Mouse (Mus musculus): ENCODE results near the gene Ddx54.

The Ddx54 gene

DNA sequence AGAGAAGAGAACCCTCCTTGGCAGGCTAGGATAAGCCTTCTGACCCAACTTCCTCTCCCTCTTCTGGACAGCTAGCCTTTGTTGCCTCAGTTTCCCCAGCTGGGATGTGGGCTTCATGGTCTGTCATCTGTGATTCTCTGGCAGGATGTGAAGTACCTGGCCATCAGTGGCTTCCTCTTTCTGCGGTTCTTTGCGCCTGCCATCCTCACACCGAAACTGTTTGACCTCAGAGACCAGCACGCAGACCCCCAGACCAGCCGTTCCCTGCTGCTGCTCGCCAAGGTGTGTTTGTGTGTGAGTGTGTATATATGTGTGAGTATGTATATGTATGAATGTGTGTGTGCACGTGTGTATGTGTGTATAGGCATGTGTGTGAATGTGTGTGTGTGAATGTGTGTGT lies 57.6 kb downstream of the Ddx54 start:
- in situ Hi-C loops (cut with MboI; ENCODE audit: unreplicated experiment in 2 of 2): loop anchor here in 1 of 2 experiments (10.0 kb wide), 1 partner anchor 165 kb away; the partner anchor contains the start of gene Plbd2

DNA sequence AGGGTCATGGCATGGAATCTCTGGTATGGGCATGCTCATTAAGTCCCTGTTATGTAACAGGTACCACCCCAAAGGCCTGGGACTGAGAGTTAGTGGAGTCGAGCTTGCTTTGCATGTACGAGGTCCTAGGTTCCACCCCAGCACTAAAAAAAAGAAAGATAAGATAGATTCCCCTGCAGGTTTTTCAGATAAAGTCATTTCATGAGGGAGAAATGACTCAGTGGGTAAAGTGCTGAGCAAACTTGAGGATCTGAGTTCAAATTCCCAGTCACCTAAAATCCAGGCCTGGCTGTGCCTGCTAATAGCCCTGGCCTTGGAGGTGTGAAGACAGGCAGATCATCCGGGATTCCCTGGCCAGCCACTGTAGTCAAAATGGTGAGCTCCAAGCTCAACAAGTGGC lies 59.3 kb downstream of the Ddx54 start:
- in situ Hi-C loops (cut with MboI; ENCODE audit: unreplicated experiment in 2 of 2): loop anchor here in 1 of 2 experiments (10.0 kb wide), 1 partner anchor 167 kb away; the partner anchor contains the start of gene Plbd2

DNA sequence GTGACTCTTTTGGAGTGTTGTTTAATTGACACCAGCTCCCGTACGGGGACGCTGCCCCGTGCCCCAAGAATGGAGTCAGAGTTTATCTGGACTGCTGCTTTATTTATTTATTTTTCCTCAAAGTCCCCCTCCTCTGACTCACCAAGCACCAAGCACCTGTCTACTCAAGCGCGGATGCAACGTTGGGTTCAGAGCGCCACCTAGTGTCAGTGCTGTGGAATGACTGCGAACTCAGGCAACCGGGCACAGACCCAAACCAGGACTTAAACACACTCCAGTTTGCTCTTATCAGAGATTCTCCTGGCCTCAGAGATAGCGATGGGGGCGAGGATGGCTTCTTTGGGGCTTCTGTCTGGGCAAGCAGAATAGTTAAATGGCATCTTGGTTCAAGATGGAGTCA lies 61.1 kb downstream of the Ddx54 start:
- in situ Hi-C loops (cut with MboI; ENCODE audit: unreplicated experiment in 2 of 2): loop anchor here in 1 of 2 experiments (10.0 kb wide), 1 partner anchor 169 kb away; the partner anchor contains the start of gene Plbd2

DNA sequence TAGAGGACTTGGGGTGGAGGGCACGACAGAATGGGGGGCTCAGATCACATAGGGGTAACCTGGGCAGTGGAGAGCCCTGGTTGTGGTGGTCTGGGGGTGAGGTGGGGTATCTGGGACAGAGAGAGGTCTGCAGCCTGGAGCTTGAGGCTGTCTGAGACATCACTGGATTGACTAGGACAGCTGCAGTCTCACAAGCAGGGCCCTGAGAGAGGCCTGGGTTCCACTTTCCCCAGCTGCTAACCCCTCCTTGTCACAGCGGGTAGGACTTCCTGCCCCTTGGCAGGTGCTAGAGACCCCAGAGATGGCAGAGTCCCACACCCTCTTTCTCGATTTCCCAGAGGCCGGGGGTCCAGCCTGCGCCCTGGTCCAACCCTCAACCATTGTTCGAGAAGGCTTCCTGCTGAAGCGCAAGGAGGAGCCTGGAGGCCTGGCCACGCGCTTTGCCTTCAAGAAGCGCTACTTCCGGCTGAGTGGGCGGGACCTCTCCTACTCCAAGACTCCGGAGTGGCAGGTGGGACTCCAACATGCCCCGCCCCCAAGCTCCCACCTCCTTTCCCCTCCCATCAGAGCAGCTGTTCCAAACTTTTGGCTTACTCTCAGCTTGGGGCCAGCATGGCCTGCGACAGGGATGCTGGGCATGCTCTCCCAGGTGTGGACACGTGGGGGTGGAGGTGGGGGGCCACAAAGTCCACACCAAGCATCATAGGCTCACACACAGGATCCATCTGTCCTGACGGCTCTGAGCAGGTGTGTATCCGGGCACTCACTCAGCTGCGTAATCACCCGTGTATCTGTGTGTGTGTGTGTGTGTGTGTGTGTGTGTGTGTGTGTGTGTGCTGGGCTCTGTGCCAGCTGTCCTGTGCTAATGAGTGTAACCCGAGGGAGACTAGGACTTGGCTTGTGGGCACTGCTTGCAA lies 61.9 kb downstream of the Ddx54 start:
- in situ Hi-C loops (cut with MboI; ENCODE audit: unreplicated experiment in 2 of 2): loop anchor here (5.0 to 10.0 kb wide), 3 partner anchors 38 to 170 kb away; partner anchors contain the start of genes Dtx1 (in 2 of the 2) and Plbd2 (in 1 of the 2)

DNA sequence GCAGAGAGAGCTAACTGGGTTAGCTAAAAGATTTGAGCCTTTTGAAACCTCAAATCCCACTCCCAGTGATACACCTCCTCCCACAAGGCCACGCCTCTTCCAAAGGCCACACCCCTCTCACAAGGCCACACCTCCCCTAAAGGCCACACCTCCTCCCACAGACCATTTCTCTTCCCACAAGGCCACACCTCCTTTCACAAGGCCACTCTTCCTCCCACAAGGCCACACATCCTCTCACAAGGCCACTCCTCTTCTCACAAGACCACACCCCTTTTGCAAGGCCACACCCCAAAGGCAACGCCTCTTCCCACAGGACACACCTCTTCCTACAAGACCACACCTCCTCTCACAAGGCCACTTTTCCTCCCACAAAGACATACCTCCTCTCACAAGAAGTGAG lies 65.0 kb downstream of the Ddx54 start:
- in situ Hi-C loops (cut with MboI; ENCODE audit: unreplicated experiment in 2 of 2): loop anchor here (5.0 to 10.0 kb wide), 3 partner anchors 35 to 173 kb away; partner anchors contain the start of genes Dtx1 (in 2 of the 2) and Plbd2 (in 1 of the 2)
